Mouse (Mus musculus) retina, postnatal 1 day (tissue): ENCODE data around the gene Pou2f2.

Experiments used
- DNase-seq: peaks from one replicate; pipeline ENCODE4 v3.0.0-alpha.2; 2012

Gene Pou2f2

GRCm38 (mm10) chr7:25141761-25142160, 37.8 kb downstream of the Pou2f2 start:
- peak; percentile 57 for DNase-seq

DNA sequence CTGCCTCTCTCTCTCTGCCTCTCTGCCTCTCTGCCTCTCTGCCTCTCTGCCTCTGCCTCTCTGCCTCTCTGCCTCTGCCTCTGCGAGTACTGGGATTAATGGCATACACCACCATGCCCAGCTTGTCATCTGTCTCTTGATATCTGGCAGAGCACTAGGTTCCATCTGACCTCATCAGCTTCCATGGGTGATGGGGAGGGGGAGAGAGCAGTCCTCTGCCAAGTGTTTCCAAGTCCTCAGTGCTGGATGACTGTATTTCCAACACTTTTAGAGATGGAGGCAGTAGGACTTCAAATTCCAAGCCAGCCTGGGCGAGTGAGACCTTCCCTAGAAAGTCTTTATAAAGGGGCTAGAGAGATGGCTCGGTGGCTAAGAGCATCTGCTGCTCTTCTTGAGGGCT, 42.0 kb downstream of the Pou2f2 start:
- no peak for DNase-seq

GRCm38 (mm10) chr7:25133092-25134049, 46.2 kb downstream of the Pou2f2 start:
- peak; percentile 89 for DNase-seq

GRCm38 (mm10) chr7:25132318-25132960, 47.1 kb downstream of the Pou2f2 start:
- no peak for DNase-seq

DNA sequence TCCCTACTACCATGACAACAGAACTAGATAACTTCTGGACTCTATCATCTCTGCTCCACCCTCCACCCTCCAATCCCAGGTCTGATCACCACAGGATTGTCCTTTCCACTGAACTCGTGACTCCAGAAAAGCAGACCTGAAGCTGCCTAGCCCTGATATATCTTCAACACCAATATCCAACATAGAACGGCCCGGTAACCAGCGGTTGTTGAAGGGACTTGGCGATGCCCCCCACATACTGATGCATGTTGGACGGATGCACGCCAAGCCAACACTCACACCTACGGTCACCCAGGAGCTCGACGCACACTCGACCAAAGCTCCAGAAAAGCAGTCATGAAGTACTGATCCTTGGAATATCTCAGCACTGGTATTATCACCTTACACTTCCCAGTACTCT, 48.3 kb downstream of the Pou2f2 start:
- DNase-seq, result no peak

DNA sequence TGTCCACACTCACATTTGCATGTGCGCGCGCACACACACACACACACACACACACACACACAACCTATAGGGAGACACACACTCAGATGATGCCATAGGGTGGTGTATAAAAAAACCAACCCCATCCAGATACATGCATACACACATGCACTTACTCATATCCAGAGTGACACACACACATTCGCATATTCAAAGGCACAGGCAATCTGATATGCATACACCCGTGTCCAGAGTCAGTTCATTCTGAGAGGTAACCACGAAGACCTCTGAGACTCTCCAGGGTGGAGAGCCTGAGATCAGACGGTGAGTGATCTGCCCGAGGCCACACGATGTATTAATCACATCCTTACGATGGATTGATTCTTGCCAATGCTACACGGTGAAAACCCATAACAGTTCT, 49.0 kb downstream of the Pou2f2 start:
- no peak for DNase-seq

DNA sequence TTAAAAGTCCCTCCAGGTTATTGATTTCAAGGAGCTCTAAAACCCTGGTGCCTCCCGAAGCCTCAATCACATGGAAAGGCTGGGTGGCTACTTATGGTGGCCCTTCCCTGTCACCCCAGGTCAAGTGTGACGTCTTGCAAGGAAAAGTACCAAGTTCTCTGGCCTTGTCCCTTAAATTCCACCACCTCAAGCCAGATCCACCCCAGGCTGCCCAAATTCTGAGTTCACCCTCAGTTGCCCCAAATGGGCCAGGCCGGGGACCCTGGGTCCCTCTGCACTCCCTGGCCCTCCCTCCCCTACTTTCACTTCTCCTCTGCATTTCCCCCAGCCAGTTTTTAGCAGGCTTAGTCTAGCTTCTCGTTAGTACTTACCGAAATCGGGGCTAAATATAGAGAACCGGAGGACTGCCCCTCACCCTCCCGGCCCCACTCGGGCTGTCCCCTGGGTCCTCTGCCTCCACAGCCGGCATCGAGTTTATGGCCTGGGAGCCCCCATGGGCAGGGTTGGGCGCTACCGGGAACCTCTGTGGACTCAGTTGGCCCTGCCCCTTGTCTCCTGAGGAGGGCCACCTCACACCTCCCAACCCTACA, 50.0 kb downstream of the Pou2f2 start:
- no peak for DNase-seq

- DNase-seq, result no peak
Measured at GRCm38 (mm10) chr7:25127971-25128370, 51.6 kb downstream of the Pou2f2 start.

DNA sequence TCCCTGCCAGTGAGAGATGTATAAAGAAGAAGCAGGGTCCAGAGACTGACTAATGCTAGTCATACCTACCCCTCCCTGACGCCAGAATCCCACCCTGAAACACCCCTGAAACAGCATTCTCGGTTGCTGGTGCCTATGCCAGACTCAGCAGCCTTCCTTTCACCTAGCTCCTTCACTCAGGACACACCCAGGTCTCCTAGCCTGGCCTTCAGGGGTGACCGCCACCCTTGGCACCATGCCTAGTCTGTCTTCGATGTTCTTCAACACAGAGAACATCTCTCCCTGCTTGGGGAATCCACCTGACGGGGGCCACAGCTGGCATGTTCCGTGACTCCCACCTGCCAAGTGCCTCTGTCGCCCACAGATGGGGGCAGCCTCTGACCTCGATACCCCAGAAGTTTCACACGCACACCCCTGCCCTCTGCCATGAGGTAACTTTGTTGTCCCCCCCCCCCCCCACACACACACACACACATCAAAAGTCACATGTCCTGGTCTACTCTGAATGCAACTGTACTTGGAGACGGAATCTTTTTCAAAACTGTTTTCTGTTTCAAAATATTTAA, 53.7 kb downstream of the Pou2f2 start:
- no peak for DNase-seq

DNA sequence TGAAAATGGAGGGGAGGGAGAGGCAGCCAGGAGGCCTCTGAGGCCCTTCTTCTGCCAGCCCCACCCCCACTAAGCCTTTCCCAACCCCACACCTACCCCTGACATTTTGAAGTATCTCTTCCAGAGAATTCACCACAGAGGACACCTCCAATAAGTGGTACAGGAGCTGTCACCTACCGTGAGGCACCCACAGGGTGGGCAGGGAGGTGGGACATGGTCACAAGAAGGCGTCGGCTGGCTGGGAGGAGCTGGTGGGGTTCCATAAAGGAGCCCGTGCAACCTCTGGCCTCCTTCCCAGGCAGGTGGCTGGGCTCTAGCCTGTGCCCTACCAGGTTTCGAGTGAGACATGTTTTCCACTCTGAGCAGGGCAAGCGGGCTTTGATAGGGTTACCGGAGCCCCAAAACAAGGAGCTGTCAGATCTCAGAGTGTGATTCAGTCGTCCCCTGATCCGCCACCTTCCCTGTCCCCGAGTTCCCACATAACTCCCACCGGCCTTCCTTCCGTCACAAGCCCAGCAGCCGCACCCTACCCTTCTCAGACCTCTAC, 58.2 kb downstream of the Pou2f2 start:
- no peak for DNase-seq

DNA sequence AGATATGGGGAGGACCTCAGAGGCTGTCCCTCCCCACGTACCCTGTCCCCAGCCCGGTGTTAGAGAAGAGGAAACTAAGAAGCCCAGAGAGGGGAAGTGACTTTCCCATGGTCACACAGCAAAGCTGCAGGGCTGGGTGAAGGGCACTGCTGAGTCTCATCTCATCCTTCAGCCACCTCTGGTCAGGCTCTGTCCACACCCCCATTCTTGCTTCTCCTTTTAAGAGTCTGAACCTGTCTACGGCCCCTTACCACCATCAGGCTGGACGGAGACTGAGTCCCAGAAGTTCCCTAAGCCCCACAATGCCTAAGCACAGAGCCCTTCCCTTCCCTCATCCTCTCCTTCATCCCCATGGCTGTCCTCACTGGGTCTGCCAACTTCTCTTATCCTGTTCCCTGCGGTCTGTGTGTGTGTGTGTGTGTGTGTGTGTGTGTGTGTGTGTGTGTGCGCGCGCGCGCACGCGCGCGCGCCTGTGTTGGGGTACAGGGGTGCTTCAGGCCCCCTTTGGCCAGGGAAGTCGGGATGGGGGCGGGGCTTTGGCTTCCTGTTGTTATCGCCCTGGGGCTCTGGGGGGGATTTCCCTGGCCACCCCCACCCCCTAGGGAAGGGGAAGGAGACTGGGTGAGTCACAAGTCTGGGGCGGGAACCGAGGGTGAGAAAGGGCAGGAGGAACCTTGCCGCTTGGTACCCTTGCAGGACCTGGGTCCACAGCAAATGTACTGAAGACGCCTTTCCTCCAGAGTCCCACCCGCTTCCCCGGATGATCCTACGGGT, 59.3 kb downstream of the Pou2f2 start:
- DNase-seq, result no peak

DNA sequence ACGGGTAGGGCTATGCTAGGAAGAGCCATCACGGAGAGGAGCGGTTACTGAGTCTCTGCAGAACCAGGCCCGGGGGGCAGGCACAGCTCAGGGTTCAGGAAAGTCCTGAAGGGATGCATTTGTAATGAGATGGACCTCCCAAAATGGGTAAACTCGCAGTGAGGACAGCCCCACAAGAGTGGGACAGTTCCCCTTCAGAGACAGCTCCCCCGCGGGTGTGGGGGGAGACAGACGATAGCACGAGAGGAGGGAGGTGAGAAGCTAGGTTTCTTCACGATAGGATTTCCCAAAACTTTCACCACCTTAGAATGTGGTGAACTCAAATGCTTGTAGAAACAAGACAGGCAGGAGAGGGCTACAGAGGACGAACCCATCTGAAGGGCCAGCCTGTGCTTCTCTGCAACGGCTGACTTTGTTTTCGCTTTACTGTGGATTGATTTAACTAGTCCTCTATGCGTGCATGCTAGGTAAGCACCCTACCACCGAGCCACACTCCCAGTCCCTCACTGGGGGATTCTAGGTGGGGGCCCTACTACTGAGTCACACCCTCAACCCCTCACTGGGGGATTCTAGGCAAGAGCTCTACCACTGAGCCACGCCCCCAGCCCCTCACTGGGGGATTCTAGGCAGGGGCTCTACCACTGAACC, 66.4 kb downstream of the Pou2f2 start:
- no peak for DNase-seq

DNA sequence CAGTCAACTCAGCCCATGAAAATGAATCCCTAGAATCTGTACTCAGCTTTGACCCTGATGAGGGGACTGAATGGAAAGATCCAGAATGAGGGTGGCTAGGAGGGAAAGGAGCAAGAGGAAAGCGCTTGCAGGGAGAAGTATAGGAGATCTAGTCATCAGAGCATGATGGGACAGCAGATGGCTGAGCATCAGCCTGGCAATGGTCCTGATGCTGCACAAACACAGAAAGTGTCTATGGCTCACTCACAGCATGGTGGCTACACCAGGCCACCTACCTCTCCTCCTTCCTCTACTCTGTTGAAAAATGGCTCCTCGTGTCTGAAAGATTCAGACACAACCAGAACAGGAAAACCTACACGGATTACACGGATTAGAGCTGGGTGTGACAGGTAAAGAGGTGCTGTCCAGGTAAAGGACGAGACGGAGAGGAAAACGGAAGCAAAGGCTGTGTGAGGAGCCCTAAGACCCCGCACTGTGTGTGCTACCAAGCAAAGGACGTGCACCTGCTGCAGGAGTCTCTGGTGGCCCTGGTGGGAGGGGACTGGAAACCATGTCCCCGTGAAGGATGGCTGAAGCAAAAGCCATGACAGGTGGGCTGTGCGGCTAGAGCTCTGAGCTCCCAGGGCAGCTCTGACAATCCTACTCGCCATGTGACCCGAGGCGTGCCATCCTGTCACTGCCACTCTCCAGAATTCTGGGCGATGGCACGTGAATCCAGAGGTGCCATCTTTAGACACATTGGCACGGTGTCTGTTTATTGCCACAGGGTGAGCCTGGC, 67.2 kb downstream of the Pou2f2 start:
- no peak for DNase-seq

DNA sequence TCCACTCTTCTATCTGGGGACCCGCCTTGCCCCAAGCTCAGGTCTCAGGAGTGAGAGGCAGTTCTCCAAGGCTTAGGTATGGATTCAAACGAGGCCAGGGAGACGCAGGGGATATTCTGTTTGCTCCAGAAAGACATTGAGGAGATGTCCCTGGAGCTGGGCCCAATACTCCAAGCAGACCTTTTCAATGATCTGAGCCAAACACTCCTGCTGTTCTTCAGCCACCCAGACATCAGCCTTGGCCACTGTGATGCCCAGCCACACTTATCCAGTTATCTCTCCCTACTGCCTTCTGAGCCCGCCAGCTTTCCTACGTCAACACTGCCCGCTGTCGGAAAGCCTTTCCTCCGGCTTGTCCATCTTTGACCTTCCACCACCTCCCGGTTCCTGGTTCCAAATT, 69.2 kb downstream of the Pou2f2 start:
- DNase-seq, result no peak

GRCm38 (mm10) chr7:25109355-25109754, 70.2 kb downstream of the Pou2f2 start:
- DNase-seq, result no peak

DNA sequence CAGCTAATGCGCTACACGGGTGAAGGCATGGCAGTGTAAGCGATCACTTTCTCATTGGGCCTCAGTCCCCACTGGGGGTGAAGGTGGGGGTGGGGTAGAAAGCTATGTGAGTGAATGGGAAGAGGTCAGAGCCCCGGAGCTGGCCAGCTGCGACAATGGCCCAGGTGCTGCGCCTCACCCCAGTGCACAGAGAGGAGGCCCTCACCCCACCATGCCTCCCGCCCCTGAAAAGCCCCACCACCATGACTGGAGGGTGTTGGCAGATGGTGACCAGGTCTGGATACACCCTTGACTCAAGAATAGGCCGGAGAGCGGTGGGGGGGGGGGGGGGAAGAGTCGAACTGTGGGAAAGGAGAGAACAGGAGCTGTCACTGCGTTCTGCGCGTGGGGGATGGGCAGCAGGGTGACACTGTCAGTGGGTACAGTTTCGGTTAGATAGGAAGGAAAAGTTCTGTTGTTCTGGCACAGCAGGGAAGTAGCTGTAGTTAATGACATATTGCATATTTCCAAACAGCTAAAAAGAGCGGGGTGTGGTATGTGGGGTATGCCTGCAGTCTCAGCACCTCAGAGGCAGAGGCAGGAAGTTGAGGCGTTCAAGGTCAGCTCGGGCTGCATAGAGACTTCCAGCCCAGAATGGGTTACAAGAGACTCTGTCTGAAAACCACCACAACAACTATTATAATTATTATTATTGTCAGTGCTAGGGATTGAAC, 72.6 kb downstream of the Pou2f2 start:
- DNase-seq, result no peak

- DNase-seq, result peak; percentile 88
Measured at GRCm38 (mm10) chr7:25105411-25106160, 73.9 kb downstream of the Pou2f2 start.

- no peak for DNase-seq
Measured at GRCm38 (mm10) chr7:25099581-25099980, 79.9 kb downstream of the Pou2f2 start.

- DNase-seq, result no peak
Measured at GRCm38 (mm10) chr7:25098169-25098568, 81.4 kb downstream of the Pou2f2 start.

DNA sequence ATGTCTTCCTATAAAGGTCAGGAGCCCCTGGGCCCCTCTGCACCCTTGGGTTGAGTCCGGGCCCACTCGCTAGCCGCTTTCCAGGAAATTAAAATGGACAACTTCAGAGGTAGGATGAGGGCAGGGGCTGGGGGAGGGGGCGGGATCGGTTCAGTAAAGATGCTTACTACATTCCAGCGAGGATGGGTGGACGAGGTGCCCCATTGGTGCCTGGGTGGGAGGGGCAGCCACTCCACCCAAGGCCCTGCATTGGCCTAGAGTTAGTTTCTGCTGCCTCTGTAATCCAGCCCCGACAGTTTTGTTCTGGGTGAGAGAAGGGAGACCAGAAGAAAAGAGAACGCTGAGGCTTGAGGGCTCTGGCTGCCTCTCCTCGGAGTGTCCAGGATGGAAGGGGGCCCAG, 89.7 kb downstream of the Pou2f2 start:
- peak; percentile 30 for DNase-seq
